Mouse (Mus musculus) liver, embryonic 15.5 days (tissue): Measurements from ENCODE around the gene Ankrd26. TPM values are rescaled to one million over a fixed set of nuclear protein-coding genes. Genes with fewer than 3 reads are reported as not detected.
A peak's percentile ranks its signal among the peaks of the same experiment; 100 is the strongest.
"Not testable (repeated sequence)": the region's sequence is repeated elsewhere in the genome, so short reads cannot be mapped to it uniquely, and the experiment has no call there.

Source experiments
- ATAC-seq: fragments of 200-750 bp; cut with Nextera tagmentation; 2 replicates; pipeline ENCODE4 v1.8.0; 2017; ENCODE audit warnings: moderate number of reproducible peaks, mild to moderate bottlenecking, moderate library complexity; ENCODE audit not compliant: insufficient read depth
- H3K27ac ChIP-seq: fragments of 300-500 bp; sonication (generic); replicated peaks from 2 replicates; pipeline ENCODE4 v1.5.1; 2015; ENCODE audit warnings: mild to moderate bottlenecking, inconsistent platforms
- H3K27me3 ChIP-seq: fragments of 300-500 bp; sonication (generic); 2 replicates; pipeline ENCODE4 v1.6.1; 2015; ENCODE audit warnings: mild to moderate bottlenecking, inconsistent platforms
- H3K36me3 ChIP-seq: fragments of 300-500 bp; sonication (generic); replicated peaks from 2 replicates; pipeline ENCODE4 v1.6.1; 2015; ENCODE audit warnings: moderate library complexity, mild to moderate bottlenecking, inconsistent platforms
- H3K4me1 ChIP-seq: fragments of 300-500 bp; sonication (generic); replicated peaks from 2 replicates; pipeline ENCODE4 v1.6.1; 2015; ENCODE audit warnings: inconsistent platforms
- H3K4me2 ChIP-seq: fragments of 300-500 bp; sonication (generic); 2 replicates; pipeline ENCODE4 v1.6.1; 2015; ENCODE audit warnings: moderate library complexity, mild to moderate bottlenecking, inconsistent platforms
- H3K4me3 ChIP-seq: fragments of 300-500 bp; sonication (generic); replicated peaks from 2 replicates; pipeline ENCODE4 v1.5.1; 2015; ENCODE audit warnings: mild to moderate bottlenecking, inconsistent platforms
- H3K9ac ChIP-seq: fragments of 300-500 bp; sonication (generic); 2 replicates; pipeline ENCODE4 v1.6.1; 2015; ENCODE audit warnings: moderate library complexity, mild to moderate bottlenecking, inconsistent platforms
- H3K9me3 ChIP-seq: fragments of 300-500 bp; sonication (generic); replicated peaks from 2 replicates; pipeline ENCODE4 v1.6.1; 2016; ENCODE audit warnings: inconsistent platforms
- WGBS: fragments of 180-500 bp; shearing (Covaris S2); methylation state at CpG from one replicate; pipeline ENCODE4 v1.1.7; 2015; ENCODE audit warnings: mixed read lengths; ENCODE audit not compliant: insufficient replicate concordance; 5-methylcytosine and 5-hydroxymethylcytosine counted together
- polyA plus RNA-seq: library from polyadenylated mRNA; unstranded; fragments of >200 nt; fragmentation: Nextera tagmentation; extraction: Ambion mirVana; gene quantifications from 2 replicates; pipeline ENCODE4 v1.2.1, GENCODE M21; 2015

Gene Ankrd26
- polyA plus RNA-seq, 1 experiment from 2014 or later, result 5.1 TPM

- no peaks in the 10 kb centered on the region for H3K9me3 ChIP-seq
- no peak overlapping the region for H3K4me3 ChIP-seq
- WGBS, result 76% methylated on average over 6 of the region's 6 CpGs
- H3K4me2 ChIP-seq, result no peak overlapping the region
- H3K4me1 ChIP-seq, result no peaks in the 10 kb centered on the region
- no peak overlapping the region for H3K9ac ChIP-seq
- no peak for ATAC-seq
- no peaks in the 10 kb centered on the region for H3K27me3 ChIP-seq
- no peak overlapping the region for H3K27ac ChIP-seq
- H3K36me3 ChIP-seq, result no peaks in the 10 kb centered on the region
These were observed 12.3 kb upstream of the Ankrd26 start for GRCm38 (mm10) chr6:118574351-118574750.

- 73% methylated on average over 3 of the region's 3 CpGs for WGBS
- Histone ChIP-seq H3K4me3 (no peak overlapping the region), H3K9me3 (no peaks in the 10 kb centered on the region), H3K27me3 (no peaks in the 10 kb centered on the region), H3K9ac (no peak overlapping the region), H3K27ac (no peak overlapping the region), H3K4me2 (no peak overlapping the region), H3K36me3 (no peaks in the 10 kb centered on the region), H3K4me1 (peaks cover 3% of the 10 kb centered on the region; the same call in 1 of the 2 replicates)
- no peak for ATAC-seq
These were observed 5.8 kb upstream of the Ankrd26 start for GRCm38 (mm10) chr6:118567816-118568215.

DNA sequence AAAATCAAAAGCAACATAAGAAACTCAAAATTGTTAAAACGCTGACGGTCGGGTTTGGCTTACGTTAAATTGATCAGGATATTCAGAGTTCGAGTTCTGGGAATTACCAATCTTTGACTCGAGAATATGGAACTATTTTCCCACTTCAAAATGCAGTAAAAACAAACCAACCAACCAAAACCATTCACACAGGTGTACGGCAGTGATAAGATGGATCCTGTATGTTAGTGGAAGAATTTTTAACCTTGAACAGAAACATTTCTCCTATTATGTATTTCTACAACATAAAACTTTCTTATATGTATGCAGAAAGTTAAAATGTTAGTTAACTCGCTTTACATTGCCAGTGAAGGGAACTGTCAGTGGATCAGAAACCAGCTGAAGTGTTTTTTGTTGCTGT is 801 bp downstream of the Ankrd26 start:
- H3K36me3 ChIP-seq, result peaks cover 24% of the 10 kb centered on the region
- peak overlapping the region; percentile 75 for H3K4me3 ChIP-seq
- WGBS, result 49% methylated on average over 8 of the region's 8 CpGs
- no peaks in the 10 kb centered on the region for H3K9me3 ChIP-seq
- H3K4me1 ChIP-seq, result peaks cover 23% of the 10 kb centered on the region
- H3K27ac ChIP-seq, result peak overlapping the region; percentile 70
- ATAC-seq, result no peak
- peak overlapping the region; percentile 67 for H3K9ac ChIP-seq
- no peaks in the 10 kb centered on the region for H3K27me3 ChIP-seq
- H3K4me2 ChIP-seq, result peak overlapping the region; percentile 93

- Histone ChIP-seq H3K9me3 (no peaks in the 10 kb centered on the region), H3K4me2 (no peak overlapping the region), H3K27me3 (no peaks in the 10 kb centered on the region), H3K4me3 (no peak overlapping the region), H3K9ac (no peak overlapping the region), H3K27ac (no peak overlapping the region), H3K36me3 (peaks cover 48% of the 10 kb centered on the region), H3K4me1 (0 out of 2 replicates have a peak, but pooled peaks cover 7% of the 10 kb centered on the region)
- ATAC-seq, result 0 out of 2 replicates have a peak, but pooled peaks have one; percentile 34
- 50% methylated on average over 4 of the region's 4 CpGs for WGBS
These were observed 23.4 kb downstream of the Ankrd26 start for GRCm38 (mm10) chr6:118538627-118539026.

GRCm38 (mm10) chr6:118537201-118537600 is 24.8 kb downstream of the Ankrd26 start:
- not testable (repeated sequence) for H3K4me1 ChIP-seq, H3K27ac ChIP-seq

GRCm38 (mm10) chr6:118535321-118535720 is 26.7 kb downstream of the Ankrd26 start:
- 83% methylated on average over 10 of the region's 10 CpGs for WGBS
- Histone ChIP-seq H3K36me3 (peaks cover 64% of the 10 kb centered on the region), H3K4me2 (no peak overlapping the region), H3K27ac (no peak overlapping the region), H3K27me3 (no peaks in the 10 kb centered on the region), H3K4me1 (0 out of 2 replicates have a peak, but pooled peaks cover 7% of the 10 kb centered on the region), H3K9me3 (no peaks in the 10 kb centered on the region), H3K9ac (no peak overlapping the region), H3K4me3 (no peak overlapping the region)
- no peak for ATAC-seq

More at GRCm38 (mm10) chr6:118537201-118537600, 24.8 kb downstream of the Ankrd26 start:
- H3K27me3 ChIP-seq, H3K4me3 ChIP-seq, H3K9ac ChIP-seq, ATAC-seq, H3K9me3 ChIP-seq, H3K4me2 ChIP-seq: not testable (repeated sequence)
- H3K36me3 ChIP-seq, result peaks cover 52% of the 10 kb centered on the region

DNA sequence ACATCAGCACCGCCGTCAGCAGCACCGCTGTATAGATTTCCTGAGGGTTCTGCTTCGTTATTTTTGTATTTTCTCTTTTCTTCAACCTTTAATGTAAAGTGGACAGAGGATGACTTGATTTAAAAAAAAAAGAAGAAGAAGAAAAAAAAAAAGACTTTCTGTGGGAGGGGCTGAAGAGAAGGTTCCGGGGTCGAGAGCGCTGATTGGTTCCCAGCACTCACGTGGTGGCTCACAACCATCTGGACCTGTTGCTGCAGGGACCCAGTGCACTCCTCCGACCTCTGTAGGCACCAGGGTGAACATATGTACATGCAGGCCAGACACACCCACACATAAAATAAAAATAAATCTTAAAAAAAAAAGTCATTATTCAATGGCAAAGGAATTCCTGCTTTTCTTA is 28.6 kb downstream of the Ankrd26 start:
- no peak overlapping the region for H3K9ac ChIP-seq
- H3K27ac ChIP-seq, result no peak overlapping the region
- 83% methylated on average over 9 of the region's 9 CpGs for WGBS
- no peak overlapping the region for H3K4me2 ChIP-seq
- no peaks in the 10 kb centered on the region for H3K27me3 ChIP-seq
- peaks cover 59% of the 10 kb centered on the region for H3K36me3 ChIP-seq
- H3K4me3 ChIP-seq, result no peak overlapping the region
- no peaks in the 10 kb centered on the region for H3K9me3 ChIP-seq
- no peak for ATAC-seq
- 0 out of 2 replicates have a peak, but pooled peaks cover 3% of the 10 kb centered on the region for H3K4me1 ChIP-seq

DNA sequence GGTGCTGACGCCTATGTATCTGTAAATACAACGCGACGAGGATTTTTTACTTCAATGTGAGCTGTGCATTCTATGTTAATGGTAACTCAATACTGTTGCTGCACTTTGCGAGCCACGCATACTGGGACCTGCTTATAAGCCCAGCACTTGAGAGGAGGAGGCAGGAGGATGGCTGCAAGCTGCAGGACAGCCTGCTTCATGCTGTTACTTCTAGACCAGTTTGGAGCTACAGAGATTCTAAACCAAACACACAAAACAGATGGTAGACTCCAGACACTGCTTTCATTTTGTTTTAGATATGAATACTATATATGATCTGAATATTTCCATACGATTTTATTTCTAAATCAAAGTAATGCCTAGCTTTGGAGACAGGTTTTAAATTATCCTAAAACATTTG is 41.4 kb downstream of the Ankrd26 start:
- H3K9ac ChIP-seq, result no peak overlapping the region
- H3K4me2 ChIP-seq, result no peak overlapping the region
- no peak overlapping the region for H3K27ac ChIP-seq
- no peaks in the 10 kb centered on the region for H3K27me3 ChIP-seq
- H3K4me1 ChIP-seq, result no peaks in the 10 kb centered on the region
- 87% methylated on average over 7 of the region's 7 CpGs for WGBS
- H3K36me3 ChIP-seq, result peaks cover 74% of the 10 kb centered on the region
- no peak for ATAC-seq
- H3K4me3 ChIP-seq, result no peak overlapping the region
- no peaks in the 10 kb centered on the region for H3K9me3 ChIP-seq

- H3K27me3 ChIP-seq, result no peaks in the 10 kb centered on the region
- no peaks in the 10 kb centered on the region for H3K4me1 ChIP-seq
- no peak for ATAC-seq
- no peak overlapping the region for H3K4me3 ChIP-seq
- WGBS, result 70% methylated on average over 12 of the region's 12 CpGs
- no peaks in the 10 kb centered on the region for H3K9me3 ChIP-seq
- H3K4me2 ChIP-seq, result no peak overlapping the region
- peaks cover 54% of the 10 kb centered on the region for H3K36me3 ChIP-seq
- no peak overlapping the region for H3K9ac ChIP-seq
- H3K27ac ChIP-seq, result no peak overlapping the region
These were observed 48.6 kb downstream of the Ankrd26 start for GRCm38 (mm10) chr6:118513335-118514012.

GRCm38 (mm10) chr6:118499010-118499409 is 63.0 kb downstream of the Ankrd26 start:
- WGBS, result 52% methylated on average over 7 of the region's 7 CpGs
- Histone ChIP-seq H3K4me1 (no peaks in the 10 kb centered on the region), H3K4me3 (no peak overlapping the region), H3K27ac (no peak overlapping the region), H3K9me3 (no peaks in the 10 kb centered on the region), H3K9ac (no peak overlapping the region), H3K36me3 (no peaks in the 10 kb centered on the region), H3K27me3 (no peaks in the 10 kb centered on the region), H3K4me2 (no peak overlapping the region)
- ATAC-seq, result no peak

- Histone ChIP-seq H3K4me2 (no peak overlapping the region), H3K9ac (no peak overlapping the region), H3K4me3 (no peak overlapping the region), H3K27ac (no peak overlapping the region), H3K27me3 (peaks cover 33% of the 10 kb centered on the region), H3K36me3 (no peaks in the 10 kb centered on the region), H3K4me1 (0 out of 2 replicates have a peak, but pooled peaks cover 4% of the 10 kb centered on the region), H3K9me3 (no peaks in the 10 kb centered on the region)
- no peak for ATAC-seq
- 61% methylated on average over 1 of the region's 1 CpGs for WGBS
These were observed 79.9 kb downstream of the Ankrd26 start for GRCm38 (mm10) chr6:118482125-118482524.
